Mouse (Mus musculus): ENCODE results near the gene Dera. TPM values are rescaled to one million over a fixed set of nuclear protein-coding genes. Genes with fewer than 3 reads are reported as not detected.

Dera gene
- polyA plus RNA-seq, 1 experiment from 2014 or later: 17.8 TPM

- no peak overlapping the region for H3K4me2 ChIP-seq (ENCODE audit: low read length)
- peak; percentile 73 for ATAC-seq
- WGBS: 70% methylated on average over 29 of the region's 29 CpGs
These were observed 42.5 kb downstream of the Dera start for GRCm38 (mm10) chr6:137796596-137797567.

GRCm38 (mm10) chr6:137799253-137799652 lies 44.9 kb downstream of the Dera start:
- WGBS: 94% methylated on average over 9 of the region's 9 CpGs
- no peaks in the 10 kb centered on the region for H3K4me1 ChIP-seq (ENCODE audit: control insufficient read depth, insufficient read depth, low read length)
- no peak for DNase-seq (ENCODE audit: low spot score)
- H3K36me3 ChIP-seq (ENCODE audit: control insufficient read depth, insufficient read depth, low read length): no peaks in the 10 kb centered on the region
- no peaks in the 10 kb centered on the region for H3K27me3 ChIP-seq (replicated peaks; ENCODE audit: control insufficient read depth, insufficient read depth, low read length)
- H3K27ac ChIP-seq (ENCODE audit: low read depth, low read length): no peak overlapping the region
- H3K9ac ChIP-seq (ENCODE audit: low read length): no peak overlapping the region
- ATAC-seq: no peak
- no peak overlapping the region for H3K4me2 ChIP-seq (ENCODE audit: low read length)
- H3K9me3 ChIP-seq (replicated peaks; ENCODE audit: control insufficient read depth, low read length): peaks cover 6% of the 10 kb centered on the region; the same call in 1 of the 2 replicates
- H3K4me3 ChIP-seq (ENCODE audit: low read depth, low read length): no peak overlapping the region

More at GRCm38 (mm10) chr6:137796596-137797567, 42.5 kb downstream of the Dera start:
- Histone ChIP-seq H3K36me3 (ENCODE audit: control insufficient read depth, insufficient read depth, low read length) (no peaks in the 10 kb centered on the region), H3K27ac (ENCODE audit: low read depth, low read length) (no peak overlapping the region), H3K4me3 (ENCODE audit: low read depth, low read length) (no peak overlapping the region), H3K4me1 (ENCODE audit: control insufficient read depth, insufficient read depth, low read length) (no peaks in the 10 kb centered on the region), H3K27me3 (replicated peaks; ENCODE audit: control insufficient read depth, insufficient read depth, low read length) (no peaks in the 10 kb centered on the region), H3K9me3 (replicated peaks; ENCODE audit: control insufficient read depth, low read length) (peaks cover 6% of the 10 kb centered on the region; the same call in 1 of the 2 replicates), H3K9ac (ENCODE audit: low read length) (no peak overlapping the region)
- peak; percentile 78 for DNase-seq (ENCODE audit: low spot score)

- Histone ChIP-seq H3K27me3 (replicated peaks; ENCODE audit: control insufficient read depth, insufficient read depth, low read length) (no peaks in the 10 kb centered on the region), H3K9me3 (replicated peaks; ENCODE audit: control insufficient read depth, low read length) (peaks cover 6% of the 10 kb centered on the region; the same call in 1 of the 2 replicates), H3K4me3 (ENCODE audit: low read depth, low read length) (no peak overlapping the region), H3K4me1 (ENCODE audit: control insufficient read depth, insufficient read depth, low read length) (no peaks in the 10 kb centered on the region), H3K27ac (ENCODE audit: low read depth, low read length) (no peak overlapping the region), H3K9ac (ENCODE audit: low read length) (no peak overlapping the region), H3K36me3 (ENCODE audit: control insufficient read depth, insufficient read depth, low read length) (no peaks in the 10 kb centered on the region), H3K4me2 (ENCODE audit: low read length) (no peak overlapping the region)
- 89% methylated on average over 12 of the region's 12 CpGs for WGBS
- ATAC-seq (no peak), DNase-seq (ENCODE audit: low spot score) (no peak)
These were observed 49.2 kb downstream of the Dera start for GRCm38 (mm10) chr6:137803456-137804005.

- Histone ChIP-seq H3K4me1 (ENCODE audit: control insufficient read depth, insufficient read depth, low read length) (no peaks in the 10 kb centered on the region), H3K36me3 (ENCODE audit: control insufficient read depth, insufficient read depth, low read length) (no peaks in the 10 kb centered on the region), H3K27ac (ENCODE audit: low read depth, low read length) (no peak overlapping the region), H3K27me3 (replicated peaks; ENCODE audit: control insufficient read depth, insufficient read depth, low read length) (no peaks in the 10 kb centered on the region), H3K4me3 (ENCODE audit: low read depth, low read length) (no peak overlapping the region), H3K9me3 (replicated peaks; ENCODE audit: control insufficient read depth, low read length) (peaks cover 6% of the 10 kb centered on the region; the same call in 1 of the 2 replicates), H3K4me2 (ENCODE audit: low read length) (no peak overlapping the region), H3K9ac (ENCODE audit: low read length) (no peak overlapping the region)
- 93% methylated on average over 7 of the region's 7 CpGs for WGBS
- ATAC-seq (no peak), DNase-seq (ENCODE audit: low spot score) (no peak)
These were observed 49.8 kb downstream of the Dera start for GRCm38 (mm10) chr6:137804121-137804520.

DNA sequence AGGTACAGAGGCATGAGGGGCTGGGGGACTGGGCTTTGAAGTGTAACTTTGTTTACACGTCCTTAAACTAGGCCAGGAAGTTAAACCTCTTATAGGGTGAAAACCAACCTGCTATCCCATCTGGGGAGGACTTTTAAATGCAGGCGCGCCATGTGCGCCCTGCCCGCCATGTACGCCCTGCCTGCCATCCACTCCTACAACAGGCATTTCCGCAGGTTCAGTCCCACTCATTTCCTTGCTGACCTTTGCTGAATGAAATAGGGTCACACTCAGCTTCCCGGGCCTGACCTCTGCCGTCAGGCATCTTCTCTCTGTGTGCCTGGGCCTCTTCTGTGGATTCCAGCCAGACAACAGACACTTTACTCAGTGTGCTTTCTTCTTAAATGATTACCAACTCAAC lies 50.3 kb downstream of the Dera start:
- H3K4me1 ChIP-seq (ENCODE audit: control insufficient read depth, insufficient read depth, low read length): no peaks in the 10 kb centered on the region
- H3K36me3 ChIP-seq (ENCODE audit: control insufficient read depth, insufficient read depth, low read length): no peaks in the 10 kb centered on the region
- no peak overlapping the region for H3K9ac ChIP-seq (ENCODE audit: low read length)
- no peak overlapping the region for H3K4me3 ChIP-seq (ENCODE audit: low read depth, low read length)
- no peaks in the 10 kb centered on the region for H3K27me3 ChIP-seq (replicated peaks; ENCODE audit: control insufficient read depth, insufficient read depth, low read length)
- 88% methylated on average over 9 of the region's 9 CpGs for WGBS
- ATAC-seq (no peak), DNase-seq (ENCODE audit: low spot score) (no peak)
- peaks cover 6% of the 10 kb centered on the region; the same call in 1 of the 2 replicates for H3K9me3 ChIP-seq (replicated peaks; ENCODE audit: control insufficient read depth, low read length)
- no peak overlapping the region for H3K4me2 ChIP-seq (ENCODE audit: low read length)
- H3K27ac ChIP-seq (ENCODE audit: low read depth, low read length): no peak overlapping the region

- Histone ChIP-seq H3K9ac (ENCODE audit: low read length) (no peak overlapping the region), H3K4me2 (ENCODE audit: low read length) (no peak overlapping the region), H3K4me1 (ENCODE audit: control insufficient read depth, insufficient read depth, low read length) (no peaks in the 10 kb centered on the region), H3K36me3 (ENCODE audit: control insufficient read depth, insufficient read depth, low read length) (no peaks in the 10 kb centered on the region), H3K27ac (ENCODE audit: low read depth, low read length) (no peak overlapping the region), H3K4me3 (ENCODE audit: low read depth, low read length) (no peak overlapping the region), H3K9me3 (replicated peaks; ENCODE audit: control insufficient read depth, low read length) (no peaks in the 10 kb centered on the region), H3K27me3 (replicated peaks; ENCODE audit: control insufficient read depth, insufficient read depth, low read length) (no peaks in the 10 kb centered on the region)
- WGBS: 95% methylated on average over 3 of the region's 3 CpGs
- ATAC-seq (no peak), DNase-seq (ENCODE audit: low spot score) (no peak)
These were observed 52.0 kb downstream of the Dera start for GRCm38 (mm10) chr6:137806342-137806741.

DNA sequence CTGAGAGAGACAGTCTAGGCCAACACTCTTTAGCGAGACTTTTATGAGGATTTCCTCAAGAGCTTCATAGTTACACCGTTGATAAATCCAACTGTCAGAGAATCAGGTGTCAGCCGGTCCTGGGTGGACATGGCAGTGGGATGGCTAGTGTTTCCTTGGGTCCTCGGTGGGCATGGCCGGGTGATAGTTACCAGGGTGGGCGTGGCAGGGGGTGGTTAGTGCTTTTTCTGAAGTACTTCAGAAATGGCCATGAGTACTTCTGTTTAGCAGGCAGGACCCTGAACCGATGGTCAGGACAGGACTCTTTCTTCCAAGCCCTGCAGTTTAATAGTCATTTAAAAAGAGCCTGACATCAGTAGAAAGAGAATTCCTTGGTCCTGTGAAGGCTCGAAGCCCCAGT lies 52.5 kb downstream of the Dera start:
- no peak overlapping the region for H3K4me3 ChIP-seq (ENCODE audit: low read depth, low read length)
- no peaks in the 10 kb centered on the region for H3K4me1 ChIP-seq (ENCODE audit: control insufficient read depth, insufficient read depth, low read length)
- no peaks in the 10 kb centered on the region for H3K36me3 ChIP-seq (ENCODE audit: control insufficient read depth, insufficient read depth, low read length)
- H3K9me3 ChIP-seq (replicated peaks; ENCODE audit: control insufficient read depth, low read length): no peaks in the 10 kb centered on the region
- ATAC-seq (no peak), DNase-seq (ENCODE audit: low spot score) (no peak)
- no peak overlapping the region for H3K27ac ChIP-seq (ENCODE audit: low read depth, low read length)
- H3K9ac ChIP-seq (ENCODE audit: low read length): no peak overlapping the region
- no peak overlapping the region for H3K4me2 ChIP-seq (ENCODE audit: low read length)
- H3K27me3 ChIP-seq (replicated peaks; ENCODE audit: control insufficient read depth, insufficient read depth, low read length): no peaks in the 10 kb centered on the region
- WGBS: 92% methylated on average over 8 of the region's 8 CpGs

DNA sequence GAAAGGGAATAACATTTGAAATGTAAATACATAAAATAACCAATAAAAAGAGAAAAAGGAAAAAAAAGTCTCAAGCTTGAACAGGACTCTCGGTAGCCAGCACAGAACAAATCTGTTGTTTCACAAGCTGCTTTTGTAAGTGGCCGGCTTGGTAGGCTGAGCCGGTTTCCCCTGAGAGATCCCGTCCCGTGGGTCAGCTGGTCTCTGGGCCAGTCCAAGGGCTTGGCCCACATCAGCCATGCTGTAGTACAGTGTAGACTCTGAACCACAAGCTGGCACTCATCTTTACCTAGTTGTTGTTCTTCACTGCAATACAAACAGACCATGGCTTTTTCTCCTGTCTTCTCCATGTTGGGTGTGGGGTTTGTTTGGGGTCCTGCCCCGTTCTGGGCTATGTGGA lies 53.0 kb downstream of the Dera start:
- H3K4me2 ChIP-seq (ENCODE audit: low read length): no peak overlapping the region
- no peaks in the 10 kb centered on the region for H3K4me1 ChIP-seq (ENCODE audit: control insufficient read depth, insufficient read depth, low read length)
- H3K36me3 ChIP-seq (ENCODE audit: control insufficient read depth, insufficient read depth, low read length): no peaks in the 10 kb centered on the region
- no peak for ATAC-seq
- H3K27ac ChIP-seq (ENCODE audit: low read depth, low read length): no peak overlapping the region
- H3K9ac ChIP-seq (ENCODE audit: low read length): no peak overlapping the region
- H3K4me3 ChIP-seq (ENCODE audit: low read depth, low read length): no peak overlapping the region
- no peaks in the 10 kb centered on the region for H3K27me3 ChIP-seq (replicated peaks; ENCODE audit: control insufficient read depth, insufficient read depth, low read length)
- no peak for DNase-seq (ENCODE audit: low spot score)
- 93% methylated on average over 6 of the region's 6 CpGs for WGBS
- no peaks in the 10 kb centered on the region for H3K9me3 ChIP-seq (replicated peaks; ENCODE audit: control insufficient read depth, low read length)

- 69% methylated on average over 6 of the region's 6 CpGs for WGBS
- Histone ChIP-seq H3K27me3 (replicated peaks; ENCODE audit: control insufficient read depth, insufficient read depth, low read length) (no peaks in the 10 kb centered on the region), H3K9me3 (replicated peaks; ENCODE audit: control insufficient read depth, low read length) (no peaks in the 10 kb centered on the region), H3K9ac (ENCODE audit: low read length) (no peak overlapping the region), H3K36me3 (ENCODE audit: control insufficient read depth, insufficient read depth, low read length) (no peaks in the 10 kb centered on the region), H3K27ac (ENCODE audit: low read depth, low read length) (no peak overlapping the region), H3K4me1 (ENCODE audit: control insufficient read depth, insufficient read depth, low read length) (no peaks in the 10 kb centered on the region), H3K4me3 (ENCODE audit: low read depth, low read length) (no peak overlapping the region), H3K4me2 (ENCODE audit: low read length) (no peak overlapping the region)
- ATAC-seq (no peak), DNase-seq (ENCODE audit: low spot score) (no peak)
These were observed 54.4 kb downstream of the Dera start for GRCm38 (mm10) chr6:137808706-137809105.
